Mouse (Mus musculus): ENCODE measurements at regions not wholly inside any gene's neighbourhood (a gene's known extent, or its start where the extent isn't known, plus 50 kb on each side); places are given as distances from the start of the nearest gene placed in this dataset.

- Histone ChIP-seq H3K36me3 (ENCODE audit: insufficient read depth, low read length) (no peaks in the 10 kb centered on the region), H3K27ac (no peak overlapping the region), H3K9me3 (replicated peaks; ENCODE audit: low read length) (no peaks in the 10 kb centered on the region), H3K4me2 (ENCODE audit: low read length) (no peak overlapping the region), H3K9ac (ENCODE audit: low read depth, low read length) (no peak overlapping the region), H3K4me3 (replicated peaks; ENCODE audit: low read depth, low read length) (no peak overlapping the region), H3K27me3 (ENCODE audit: insufficient read depth, low read length) (no peaks in the 10 kb centered on the region), H3K4me1 (replicated peaks; ENCODE audit: insufficient read depth, low read length) (no peaks in the 10 kb centered on the region)
- WGBS: 88% methylated on average over 4 of the region's 4 CpGs
- TF ChIP-seq CTCF (IDR thresholded peaks at IDR 0.05; ENCODE audit: low read depth): no peak
- no peak for DNase-seq (ENCODE audit: low spot score)
- no peak for ATAC-seq (replicated peaks; ENCODE audit: low FRiP score, low read depth)
Observed at GRCm38 (mm10) chr4:153785564-153785963, 171.5 kb upstream of the A430005L14Rik start.

GRCm38 (mm10) chr4:153792307-153792706 is 164.7 kb upstream of the A430005L14Rik start:
- H3K4me2 ChIP-seq (ENCODE audit: low read length): no peak overlapping the region
- DNase-seq (ENCODE audit: low spot score): no peak
- H3K27me3 ChIP-seq (ENCODE audit: insufficient read depth, low read length): no peaks in the 10 kb centered on the region
- H3K36me3 ChIP-seq (ENCODE audit: insufficient read depth, low read length): no peaks in the 10 kb centered on the region
- WGBS: 38% methylated on average over 13 of the region's 13 CpGs
- ATAC-seq (replicated peaks; ENCODE audit: low FRiP score, low read depth): no peak
- H3K4me1 ChIP-seq (replicated peaks; ENCODE audit: insufficient read depth, low read length): no peaks in the 10 kb centered on the region
- no peak for TF ChIP-seq CTCF (IDR thresholded peaks at IDR 0.05; ENCODE audit: low read depth)
- no peak overlapping the region for H3K27ac ChIP-seq
- H3K9me3 ChIP-seq (replicated peaks; ENCODE audit: low read length): no peaks in the 10 kb centered on the region
- H3K4me3 ChIP-seq (replicated peaks; ENCODE audit: low read depth, low read length): no peak overlapping the region
- H3K9ac ChIP-seq (ENCODE audit: low read depth, low read length): no peak overlapping the region

GRCm38 (mm10) chr4:153798061-153798460 is 159.0 kb upstream of the A430005L14Rik start:
- Histone ChIP-seq H3K27ac (no peak overlapping the region), H3K9me3 (replicated peaks; ENCODE audit: low read length) (no peaks in the 10 kb centered on the region), H3K36me3 (ENCODE audit: insufficient read depth, low read length) (no peaks in the 10 kb centered on the region), H3K4me3 (replicated peaks; ENCODE audit: low read depth, low read length) (no peak overlapping the region), H3K9ac (ENCODE audit: low read depth, low read length) (no peak overlapping the region), H3K27me3 (ENCODE audit: insufficient read depth, low read length) (no peaks in the 10 kb centered on the region), H3K4me1 (replicated peaks; ENCODE audit: insufficient read depth, low read length) (no peaks in the 10 kb centered on the region), H3K4me2 (ENCODE audit: low read length) (no peak overlapping the region)
- no peak for DNase-seq (ENCODE audit: low spot score)
- TF ChIP-seq CTCF (IDR thresholded peaks at IDR 0.05; ENCODE audit: low read depth): no peak
- no peak for ATAC-seq (replicated peaks; ENCODE audit: low FRiP score, low read depth)
- WGBS: 85% methylated on average over 7 of the region's 7 CpGs

GRCm38 (mm10) chr4:153805727-153806126 is 151.3 kb upstream of the A430005L14Rik start:
- Histone ChIP-seq H3K9ac (ENCODE audit: low read depth, low read length) (no peak overlapping the region), H3K4me3 (replicated peaks; ENCODE audit: low read depth, low read length) (no peak overlapping the region), H3K36me3 (ENCODE audit: insufficient read depth, low read length) (no peaks in the 10 kb centered on the region), H3K9me3 (replicated peaks; ENCODE audit: low read length) (no peaks in the 10 kb centered on the region), H3K27ac (no peak overlapping the region), H3K27me3 (ENCODE audit: insufficient read depth, low read length) (no peaks in the 10 kb centered on the region), H3K4me2 (ENCODE audit: low read length) (no peak overlapping the region), H3K4me1 (replicated peaks; ENCODE audit: insufficient read depth, low read length) (0 out of 2 replicates have a peak, but pooled peaks cover 3% of the 10 kb centered on the region)
- no peak for DNase-seq (ENCODE audit: low spot score)
- ATAC-seq (replicated peaks; ENCODE audit: low FRiP score, low read depth): no peak
- 45% methylated on average over 4 of the region's 4 CpGs for WGBS
- no peak for TF ChIP-seq CTCF (IDR thresholded peaks at IDR 0.05; ENCODE audit: low read depth)

GRCm38 (mm10) chr4:153806180-153806692 is 150.8 kb upstream of the A430005L14Rik start:
- ATAC-seq (replicated peaks; ENCODE audit: low FRiP score, low read depth): no peak
- H3K4me1 ChIP-seq (replicated peaks; ENCODE audit: insufficient read depth, low read length): 0 out of 2 replicates have a peak, but pooled peaks cover 3% of the 10 kb centered on the region
- H3K9me3 ChIP-seq (replicated peaks; ENCODE audit: low read length): no peaks in the 10 kb centered on the region
- no peak for TF ChIP-seq CTCF (IDR thresholded peaks at IDR 0.05; ENCODE audit: low read depth)
- no peaks in the 10 kb centered on the region for H3K27me3 ChIP-seq (ENCODE audit: insufficient read depth, low read length)
- WGBS: 4% methylated on average over 10 of the region's 10 CpGs
- H3K4me3 ChIP-seq (replicated peaks; ENCODE audit: low read depth, low read length): no peak overlapping the region
- H3K4me2 ChIP-seq (ENCODE audit: low read length): no peak overlapping the region
- peak; percentile 10 for DNase-seq (ENCODE audit: low spot score)
- no peak overlapping the region for H3K9ac ChIP-seq (ENCODE audit: low read depth, low read length)
- no peaks in the 10 kb centered on the region for H3K36me3 ChIP-seq (ENCODE audit: insufficient read depth, low read length)
- H3K27ac ChIP-seq: no peak overlapping the region

- Histone ChIP-seq H3K36me3 (ENCODE audit: insufficient read depth, low read length) (no peaks in the 10 kb centered on the region), H3K9ac (ENCODE audit: low read depth, low read length) (no peak overlapping the region), H3K4me1 (replicated peaks; ENCODE audit: insufficient read depth, low read length) (0 out of 2 replicates have a peak, but pooled peaks cover 3% of the 10 kb centered on the region), H3K27me3 (ENCODE audit: insufficient read depth, low read length) (no peaks in the 10 kb centered on the region), H3K9me3 (replicated peaks; ENCODE audit: low read length) (no peaks in the 10 kb centered on the region), H3K27ac (no peak overlapping the region), H3K4me3 (replicated peaks; ENCODE audit: low read depth, low read length) (no peak overlapping the region), H3K4me2 (ENCODE audit: low read length) (no peak overlapping the region)
- TF ChIP-seq CTCF (IDR thresholded peaks at IDR 0.05; ENCODE audit: low read depth): peak; percentile 32; the same call in 1 of the 2 replicates
- ATAC-seq (replicated peaks; ENCODE audit: low FRiP score, low read depth) (no peak), DNase-seq (ENCODE audit: low spot score) (no peak)
- 38% methylated on average over 10 of the region's 10 CpGs for WGBS
Observed at GRCm38 (mm10) chr4:153806820-153807436, 150.1 kb upstream of the A430005L14Rik start.
